Mouse (Mus musculus) megakaryocyte, embryonic 14.5 days (primary cell): ENCODE measurements at regions not wholly inside any gene's neighbourhood (a gene's known extent, or its start where the extent isn't known, plus 50 kb on each side); places are given as distances from the start of the nearest gene placed in this dataset.

ENCODE experiments used
- H3K27me3 ChIP-seq: replicated peaks from 2 replicates; pipeline ENCODE3; 2012; ENCODE audit warnings: inconsistent platforms
- H3K36me3 ChIP-seq: replicated peaks from 2 replicates; pipeline ENCODE3; 2012; ENCODE audit warnings: low read length, inconsistent platforms, mixed read lengths
- H3K4me1 ChIP-seq: 2 replicates; pipeline ENCODE4 v1.6.1; 2012; ENCODE audit warnings: inconsistent platforms
- H3K4me3 ChIP-seq: replicated peaks from 2 replicates; pipeline ENCODE3; 2012; ENCODE audit warnings: moderate library complexity, mild to moderate bottlenecking, inconsistent platforms
- H3K9me3 ChIP-seq: 2 replicates; pipeline ENCODE4 v1.6.1; 2012; ENCODE audit warnings: inconsistent platforms
- FLI1 ChIP-seq: IDR thresholded peaks from 2 replicates; pipeline ENCODE4 v1.6.1; 2012; ENCODE audit warnings: low read length, inconsistent platforms, mixed read lengths
- GATA1 ChIP-seq: IDR thresholded peaks from 3 replicates; pipeline ENCODE4 v1.6.1; 2012; ENCODE audit warnings: mixed read lengths, low read length, inconsistent platforms, borderline replicate concordance

GRCm38 (mm10) chr3:57018171-57018570, 283.6 kb downstream of the Tm4sf1 start:
- Histone ChIP-seq H3K4me1 (no peaks in the 10 kb centered on the region), H3K27me3 (no peaks in the 10 kb centered on the region), H3K36me3 (no peaks in the 10 kb centered on the region), H3K9me3 (peaks cover 8% of the 10 kb centered on the region; the same call in 1 of the 2 replicates), H3K4me3 (no peak overlapping the region)
- TF ChIP-seq GATA1 (no peak), FLI1 (no peak)

GRCm38 (mm10) chr3:56981305-56981660, 320.5 kb downstream of the Tm4sf1 start:
- H3K27me3 ChIP-seq = no peaks in the 10 kb centered on the region
- TF ChIP-seq GATA1 (no peak), FLI1 (no peak)
- H3K36me3 ChIP-seq = no peaks in the 10 kb centered on the region
- H3K9me3 ChIP-seq = peaks cover 2% of the 10 kb centered on the region; the same call in 1 of the 2 replicates
- no peaks in the 10 kb centered on the region for H3K4me1 ChIP-seq
- H3K4me3 ChIP-seq = no peak overlapping the region

- Histone ChIP-seq H3K27me3 (no peaks in the 10 kb centered on the region), H3K4me3 (no peak overlapping the region), H3K4me1 (no peaks in the 10 kb centered on the region), H3K36me3 (no peaks in the 10 kb centered on the region), H3K9me3 (peaks cover 2% of the 10 kb centered on the region; the same call in 1 of the 2 replicates)
- TF ChIP-seq GATA1 (no peak), FLI1 (no peak)
Observed at GRCm38 (mm10) chr3:56980593-56981304, 321.0 kb downstream of the Tm4sf1 start.

GRCm38 (mm10) chr3:56966008-56966407, 335.8 kb downstream of the Tm4sf1 start:
- no peaks in the 10 kb centered on the region for H3K36me3 ChIP-seq
- no peaks in the 10 kb centered on the region for H3K27me3 ChIP-seq
- TF ChIP-seq GATA1 (no peak), FLI1 (no peak)
- H3K9me3 ChIP-seq = no peaks in the 10 kb centered on the region
- H3K4me1 ChIP-seq = no peaks in the 10 kb centered on the region
- no peak overlapping the region for H3K4me3 ChIP-seq

- Histone ChIP-seq H3K4me1 (no peaks in the 10 kb centered on the region), H3K36me3 (no peaks in the 10 kb centered on the region), H3K9me3 (no peaks in the 10 kb centered on the region), H3K4me3 (no peak overlapping the region), H3K27me3 (no peaks in the 10 kb centered on the region)
- TF ChIP-seq FLI1 (no peak), GATA1 (no peak)
Observed at GRCm38 (mm10) chr3:56965444-56965843, 336.3 kb downstream of the Tm4sf1 start.

GRCm38 (mm10) chr3:56964156-56964555, 337.6 kb downstream of the Tm4sf1 start:
- no peaks in the 10 kb centered on the region for H3K9me3 ChIP-seq
- H3K27me3 ChIP-seq = no peaks in the 10 kb centered on the region
- H3K36me3 ChIP-seq = no peaks in the 10 kb centered on the region
- no peaks in the 10 kb centered on the region for H3K4me1 ChIP-seq
- no peak overlapping the region for H3K4me3 ChIP-seq
- TF ChIP-seq FLI1 (no peak), GATA1 (no peak)

GRCm38 (mm10) chr3:56963251-56963650, 338.5 kb downstream of the Tm4sf1 start:
- no peak for TF ChIP-seq FLI1
- TF ChIP-seq GATA1 = no peak
- no peaks in the 10 kb centered on the region for H3K36me3 ChIP-seq
- no peak overlapping the region for H3K4me3 ChIP-seq
- no peaks in the 10 kb centered on the region for H3K4me1 ChIP-seq
- no peaks in the 10 kb centered on the region for H3K27me3 ChIP-seq
- H3K9me3 ChIP-seq = no peaks in the 10 kb centered on the region

GRCm38 (mm10) chr3:56962248-56963013, 339.4 kb downstream of the Tm4sf1 start:
- TF ChIP-seq GATA1 (no peak), FLI1 (no peak)
- H3K9me3 ChIP-seq = no peaks in the 10 kb centered on the region

GRCm38 (mm10) chr3:56956978-56957377, 344.8 kb downstream of the Tm4sf1 start:
- Histone ChIP-seq H3K9me3 (peaks cover 3% of the 10 kb centered on the region; the same call in 1 of the 2 replicates), H3K4me3 (no peak overlapping the region), H3K27me3 (no peaks in the 10 kb centered on the region), H3K36me3 (no peaks in the 10 kb centered on the region), H3K4me1 (no peaks in the 10 kb centered on the region)
- no peak for TF ChIP-seq GATA1
- no peak for TF ChIP-seq FLI1

More at GRCm38 (mm10) chr3:56962248-56963013, 339.4 kb downstream of the Tm4sf1 start:
- H3K27me3 ChIP-seq = no peaks in the 10 kb centered on the region
- no peak overlapping the region for H3K4me3 ChIP-seq
- H3K4me1 ChIP-seq = no peaks in the 10 kb centered on the region
- no peaks in the 10 kb centered on the region for H3K36me3 ChIP-seq

- H3K9me3 ChIP-seq = peaks cover 3% of the 10 kb centered on the region; the same call in 1 of the 2 replicates
- no peaks in the 10 kb centered on the region for H3K4me1 ChIP-seq
- no peak for TF ChIP-seq FLI1
- TF ChIP-seq GATA1 = no peak
- no peaks in the 10 kb centered on the region for H3K27me3 ChIP-seq
- H3K36me3 ChIP-seq = no peaks in the 10 kb centered on the region
- no peak overlapping the region for H3K4me3 ChIP-seq
Observed at GRCm38 (mm10) chr3:56955799-56956121, 346.0 kb downstream of the Tm4sf1 start.
